ENCODE assay signal across 15 mouse cellular contexts in genomic region chr11:103372561-103372960, GRCm38 (mm10). TPM values are rescaled to one million over a fixed set of nuclear protein-coding genes. Genes with fewer than 3 reads are reported as not detected.
DNase-seq lines count a peak whose midpoint lies in the region; ATAC-seq lines count a peak whose summit lies in the region.
"Had no signal": no experiment of that assay in that cellular context is flagged by ENCODE, and none has a peak within 500 bp of the region (broad histone marks: within the 10 kb centered on the region; RNA-seq: fewer than 3 reads in every experiment).

No protein-coding gene starts in this region.

- no peak for ATAC-seq in hindbrain, embryonic 13.5 days (ENCODE audit: low FRiP score)
- no peak for ATAC-seq in lung, embryonic 16.5 days (ENCODE audit: low read depth)

- no peaks in the 10 kb centered on the region for H3K9me3 ChIP-seq in hindbrain, embryonic 13.5 days
- H3K9me3 ChIP-seq in hindbrain, embryonic 10.5 days: no peaks in the 10 kb centered on the region
- no peaks in the 10 kb centered on the region for H3K9me3 ChIP-seq in lung, embryonic 16.5 days (ENCODE audit: control insufficient read depth, low read length)
- H3K9me3 ChIP-seq: forebrain, embryonic 12.5 days; stomach, embryonic 15.5 days had no signal

- H3K4me2 ChIP-seq in hindbrain, embryonic 13.5 days: no peak overlapping the region
- no peak overlapping the region for H3K4me2 ChIP-seq in lung, embryonic 16.5 days (ENCODE audit: low read depth, low read length)
- H3K4me2 ChIP-seq: forebrain, embryonic 12.5 days; midbrain, embryonic 11.5 days; stomach, embryonic 15.5 days had no signal

- H3K9ac ChIP-seq in hindbrain, embryonic 13.5 days: no peak overlapping the region
- H3K9ac ChIP-seq in lung, embryonic 16.5 days (ENCODE audit: low read length): no peak overlapping the region
- H3K9ac ChIP-seq: forebrain, embryonic 12.5 days; stomach, embryonic 15.5 days had no signal

- no peaks in the 10 kb centered on the region for H3K27me3 ChIP-seq in hindbrain, embryonic 13.5 days
- no peaks in the 10 kb centered on the region for H3K27me3 ChIP-seq in hindbrain, embryonic 10.5 days (ENCODE audit: insufficient read depth, poor library complexity, severe bottlenecking)
- no peaks in the 10 kb centered on the region for H3K27me3 ChIP-seq in lung, embryonic 16.5 days (ENCODE audit: control insufficient read depth, insufficient read depth, low read depth, low read length)
- H3K27me3 ChIP-seq: forebrain, embryonic 12.5 days; stomach, embryonic 15.5 days had no signal

- no peak for DNase-seq in hindbrain, embryonic 10.5 days (ENCODE audit: low spot score)
- DNase-seq in lung, adult 18-20 months: no peak
- DNase-seq in T-cell, adult 2 months (ENCODE audit: low spot score): peak; percentile 62
- DNase-seq in naive thymus-derived CD4-positive, alpha-beta T cell, adult 2 months (ENCODE audit: low read depth): peak; percentile 28
- DNase-seq in embryo, embryonic 10 days (ENCODE audit: low spot score): no peak
- DNase-seq in gastrocnemius, adult 18-20 months (ENCODE audit: low spot score): no peak
- DNase-seq: adrenal gland, adult 8-10 months; lung, adult 2 months; right cerebral cortex, postnatal 4 days; thymus, postnatal 25 days had no signal

- 91% methylated on average over 4 of the region's 4 CpGs for WGBS in hindbrain, embryonic 13.5 days
- WGBS in hindbrain, embryonic 10.5 days: 95% methylated on average over 4 of the region's 4 CpGs
- 83% methylated on average over 4 of the region's 4 CpGs for WGBS in lung, embryonic 16.5 days

- H3K36me3 ChIP-seq in hindbrain, embryonic 13.5 days: peaks cover 92% of the 10 kb centered on the region
- peaks cover 92% of the 10 kb centered on the region for H3K36me3 ChIP-seq in hindbrain, embryonic 10.5 days
- peaks cover 7% of the 10 kb centered on the region for H3K36me3 ChIP-seq in lung, embryonic 16.5 days (ENCODE audit: control insufficient read depth, insufficient read depth, low read length)

- peaks cover 12% of the 10 kb centered on the region for H3K4me1 ChIP-seq in hindbrain, embryonic 13.5 days (replicated peaks)
- H3K4me1 ChIP-seq in hindbrain, embryonic 10.5 days (replicated peaks): no peaks in the 10 kb centered on the region
- H3K4me1 ChIP-seq in lung, embryonic 16.5 days (replicated peaks; ENCODE audit: control insufficient read depth, insufficient read depth, low read length): peaks cover 8% of the 10 kb centered on the region; the same call in 1 of the 2 replicates
- H3K4me1 ChIP-seq: forebrain, embryonic 12.5 days; stomach, embryonic 15.5 days had no signal

- H3K4me3 ChIP-seq in hindbrain, embryonic 13.5 days: no peak overlapping the region
- no peak overlapping the region for H3K4me3 ChIP-seq in hindbrain, embryonic 10.5 days
- H3K4me3 ChIP-seq in lung, embryonic 16.5 days (ENCODE audit: low read length): no peak overlapping the region
- H3K4me3 ChIP-seq: forebrain, embryonic 12.5 days; stomach, embryonic 15.5 days had no signal

- peak overlapping the region; percentile 40; the same call in 1 of the 2 replicates for H3K27ac ChIP-seq in hindbrain, embryonic 13.5 days
- H3K27ac ChIP-seq in hindbrain, embryonic 10.5 days: no peak overlapping the region
- peak overlapping the region; percentile 83 for H3K27ac ChIP-seq in lung, embryonic 16.5 days (ENCODE audit: low read length)
- H3K27ac ChIP-seq: forebrain, embryonic 12.5 days had no signal

RNA-seq across cellular contexts. Expression of gene Arhgap27, which starts 9.1 kb away (rescaled TPM):
- 3.2 and 3.4 TPM in 2 replicates for polyA plus RNA-seq in hindbrain, embryonic 13.5 days (2015; fragmentation: Nextera tagmentation; extraction: Ambion mirVana)
- polyA plus RNA-seq in hindbrain, embryonic 10.5 days (2016; fragmentation: Nextera tagmentation; extraction: Ambion mirVana): 4.8 and 5.1 TPM in 2 replicates
- 14.1 and 15.7 TPM in 2 replicates for polyA plus RNA-seq in lung, embryonic 16.5 days (2015; fragmentation: Nextera tagmentation; extraction: Ambion mirVana)
- 1 to 10 TPM; 6.1 to 6.8 TPM for total RNA-seq in gastrocnemius, adult 18-20 months (2021)

RNA-seq across cellular contexts. Expression of gene Plekhm1, which starts 39.9 kb away (rescaled TPM):
- polyA plus RNA-seq in hindbrain, embryonic 13.5 days (2015; fragmentation: Nextera tagmentation; extraction: Ambion mirVana): 9.1 TPM in 2 replicates
- 9.4 and 11.6 TPM in 2 replicates for polyA plus RNA-seq in hindbrain, embryonic 10.5 days (2016; fragmentation: Nextera tagmentation; extraction: Ambion mirVana)
- 9.8 and 10.2 TPM in 2 replicates for polyA plus RNA-seq in lung, embryonic 16.5 days (2015; fragmentation: Nextera tagmentation; extraction: Ambion mirVana)
- total RNA-seq in gastrocnemius, adult 18-20 months (2021): 10 to 100 TPM; 14.8 to 16.4 TPM

Comparison
In these comparisons a context has a peak if more than half of its experiments do, and no peak if none do; other contexts are left out.
1. DNase-seq: peak in T-cell, adult 2 months (single experiment) and naive thymus-derived CD4-positive, alpha-beta T cell, adult 2 months (single experiment); none in hindbrain, embryonic 10.5 days (single experiment), lung, adult 18-20 months (0 of 2), embryo, embryonic 10 days (single experiment) and gastrocnemius, adult 18-20 months (single experiment).